Mouse (Mus musculus) midbrain, embryonic 15.5 days (tissue): ENCODE measurements around the gene Aurkb. TPM values are rescaled to one million over a fixed set of nuclear protein-coding genes. Genes with fewer than 3 reads are reported as not detected.

Source experiments
- ATAC-seq: fragments of 200-750 bp; cut with Nextera tagmentation; replicated peaks from 2 replicates; pipeline ENCODE4 v1.8.0; 2017; ENCODE audit warnings: moderate TSS enrichment
- H3K27ac ChIP-seq: fragments of 300-500 bp; sonication (generic); 2 replicates; pipeline ENCODE4 v1.5.1; 2015; ENCODE audit warnings: mild to moderate bottlenecking, inconsistent platforms
- H3K27me3 ChIP-seq: fragments of 300-500 bp; sonication (generic); replicated peaks from 2 replicates; pipeline ENCODE4 v1.6.1; 2015; ENCODE audit warnings: inconsistent platforms
- H3K36me3 ChIP-seq: fragments of 300-500 bp; sonication (generic); replicated peaks from 2 replicates; pipeline ENCODE4 v1.6.1; 2015; ENCODE audit warnings: inconsistent platforms
- H3K4me1 ChIP-seq: fragments of 300-500 bp; sonication (generic); 2 replicates; pipeline ENCODE4 v1.6.1; 2015; ENCODE audit warnings: inconsistent platforms
- H3K4me2 ChIP-seq: fragments of 300-500 bp; sonication (generic); 2 replicates; pipeline ENCODE4 v1.6.1; 2015; ENCODE audit warnings: inconsistent platforms, mild to moderate bottlenecking, moderate library complexity
- H3K4me3 ChIP-seq: fragments of 300-500 bp; sonication (generic); 2 replicates; pipeline ENCODE4 v1.5.1; 2015; ENCODE audit warnings: mild to moderate bottlenecking, inconsistent platforms
- H3K9ac ChIP-seq: fragments of 300-500 bp; sonication (generic); 2 replicates; pipeline ENCODE4 v1.6.1; 2015; ENCODE audit warnings: mild to moderate bottlenecking, inconsistent platforms
- H3K9me3 ChIP-seq: fragments of 300-500 bp; sonication (generic); 2 replicates; pipeline ENCODE4 v1.6.1; 2016; ENCODE audit warnings: inconsistent platforms
- WGBS: fragments of 180-500 bp; shearing (Covaris S2); methylation state at CpG from one replicate; pipeline ENCODE4 v1.1.7; 2015; ENCODE audit warnings: mixed read lengths; 5-methylcytosine and 5-hydroxymethylcytosine counted together
- polyA plus RNA-seq: library from polyadenylated mRNA; unstranded; fragments of >200 nt; fragmentation: Nextera tagmentation; extraction: Ambion mirVana; gene quantifications from 2 replicates; pipeline ENCODE4 v1.2.1, GENCODE M21; 2015

Gene Aurkb
- polyA plus RNA-seq, 1 experiment from 2014 or later = 17.7 TPM

GRCm38 (mm10) chr11:69038173-69038572, 7.3 kb upstream of the Aurkb start:
- Histone ChIP-seq H3K27ac (no peak overlapping the region), H3K9ac (no peak overlapping the region), H3K4me3 (0 out of 2 replicates have a peak overlapping the region, but pooled peaks have one; percentile 2), H3K4me2 (no peak overlapping the region), H3K36me3 (peaks cover 14% of the 10 kb centered on the region), H3K9me3 (no peaks in the 10 kb centered on the region), H3K27me3 (no peaks in the 10 kb centered on the region), H3K4me1 (peaks cover 35% of the 10 kb centered on the region)
- 75% methylated on average over 5 of the region's 5 CpGs for whole genome bisulfite sequencing
- ATAC-seq = no peak

DNA sequence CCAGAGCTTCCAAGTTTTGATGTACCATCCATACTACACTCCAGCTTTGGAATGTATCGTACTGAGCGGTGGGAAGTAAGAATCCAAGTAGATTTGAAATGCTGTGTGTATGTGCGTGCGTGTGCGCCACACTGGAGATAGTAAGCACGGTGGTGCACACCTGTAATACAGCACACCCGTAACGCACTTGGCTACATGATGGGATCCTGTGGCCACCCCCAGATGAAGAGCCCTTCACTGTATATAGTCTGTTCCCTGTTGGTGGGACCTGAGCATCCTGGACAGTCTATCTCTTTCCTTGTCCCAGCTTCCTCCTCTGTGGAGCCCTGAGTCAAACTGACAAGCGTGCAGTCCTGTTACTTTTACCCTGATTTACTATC, 938 bp downstream of the Aurkb start:
- no peaks in the 10 kb centered on the region for H3K27me3 ChIP-seq
- no peaks in the 10 kb centered on the region for H3K36me3 ChIP-seq
- peak overlapping the region; percentile 98 for H3K4me2 ChIP-seq
- no peak overlapping the region for H3K27ac ChIP-seq
- H3K4me1 ChIP-seq = peaks cover 13% of the 10 kb centered on the region
- H3K9me3 ChIP-seq = no peaks in the 10 kb centered on the region
- peak overlapping the region; percentile 56 for H3K4me3 ChIP-seq
- no peak overlapping the region for H3K9ac ChIP-seq
- WGBS = 17% methylated on average over 9 of the region's 9 CpGs
- ATAC-seq = no peak

GRCm38 (mm10) chr11:69047592-69047991, 2.1 kb downstream of the Aurkb start:
- H3K9me3 ChIP-seq = no peaks in the 10 kb centered on the region
- H3K4me1 ChIP-seq = peaks cover 13% of the 10 kb centered on the region
- H3K9ac ChIP-seq = no peak overlapping the region
- no peak overlapping the region for H3K4me3 ChIP-seq
- H3K27me3 ChIP-seq = no peaks in the 10 kb centered on the region
- no peak overlapping the region for H3K27ac ChIP-seq
- no peak overlapping the region for H3K4me2 ChIP-seq
- WGBS = 90% methylated on average over 12 of the region's 12 CpGs
- no peaks in the 10 kb centered on the region for H3K36me3 ChIP-seq
- no peak for ATAC-seq

DNA sequence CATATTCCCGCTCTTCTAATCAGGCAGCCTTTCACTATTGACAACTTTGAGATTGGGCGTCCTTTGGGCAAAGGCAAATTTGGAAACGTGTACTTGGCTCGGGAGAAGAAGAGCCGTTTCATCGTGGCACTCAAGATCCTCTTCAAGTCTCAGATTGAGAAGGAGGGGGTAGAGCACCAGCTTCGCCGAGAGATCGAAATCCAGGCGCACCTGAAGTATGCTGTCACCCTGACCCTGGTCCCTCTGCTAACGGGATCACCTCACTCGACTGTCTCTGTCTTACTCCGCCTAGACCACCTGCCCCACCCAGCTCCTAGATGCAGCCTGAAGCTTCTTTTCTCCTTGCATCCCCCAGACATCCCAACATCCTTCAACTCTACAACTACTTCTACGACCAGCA, 2.7 kb downstream of the Aurkb start:
- Histone ChIP-seq H3K9ac (no peak overlapping the region), H3K36me3 (no peaks in the 10 kb centered on the region), H3K4me3 (no peak overlapping the region), H3K27me3 (no peaks in the 10 kb centered on the region), H3K27ac (no peak overlapping the region), H3K9me3 (no peaks in the 10 kb centered on the region), H3K4me1 (peaks cover 13% of the 10 kb centered on the region), H3K4me2 (no peak overlapping the region)
- ATAC-seq = no peak
- 94% methylated on average over 14 of the region's 14 CpGs for WGBS

DNA sequence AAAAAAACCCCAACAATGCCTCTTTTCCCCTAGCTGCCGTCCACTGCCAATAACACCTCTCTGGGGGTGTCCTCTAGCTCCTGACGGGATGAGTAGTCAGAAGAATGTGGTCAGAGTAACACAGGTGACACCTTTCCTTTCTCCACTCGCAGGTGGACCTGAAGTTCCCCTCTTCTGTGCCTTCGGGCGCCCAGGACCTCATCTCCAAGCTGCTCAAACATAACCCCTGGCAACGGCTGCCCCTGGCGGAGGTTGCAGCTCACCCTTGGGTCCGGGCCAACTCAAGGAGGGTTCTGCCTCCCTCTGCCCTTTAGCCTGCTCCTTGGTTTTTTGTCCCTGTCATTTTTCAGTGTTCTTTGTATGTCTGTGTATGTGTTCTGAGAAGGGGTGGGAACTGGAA, 5.3 kb downstream of the Aurkb start:
- Histone ChIP-seq H3K36me3 (no peaks in the 10 kb centered on the region), H3K4me2 (no peak overlapping the region), H3K4me3 (no peak overlapping the region), H3K27me3 (no peaks in the 10 kb centered on the region), H3K9me3 (no peaks in the 10 kb centered on the region), H3K4me1 (peaks cover 12% of the 10 kb centered on the region), H3K9ac (no peak overlapping the region), H3K27ac (no peak overlapping the region)
- 87% methylated on average over 8 of the region's 8 CpGs for WGBS
- no peak for ATAC-seq

GRCm38 (mm10) chr11:69051771-69052170, 6.3 kb downstream of the Aurkb start:
- H3K27me3 ChIP-seq = no peaks in the 10 kb centered on the region
- H3K9ac ChIP-seq = no peak overlapping the region
- H3K9me3 ChIP-seq = no peaks in the 10 kb centered on the region
- no peak overlapping the region for H3K4me3 ChIP-seq
- H3K36me3 ChIP-seq = no peaks in the 10 kb centered on the region
- no peak overlapping the region for H3K27ac ChIP-seq
- no peak overlapping the region for H3K4me2 ChIP-seq
- 46% methylated on average over 4 of the region's 4 CpGs for WGBS
- ATAC-seq = no peak
- H3K4me1 ChIP-seq = peaks cover 1% of the 10 kb centered on the region; the same call in 1 of the 2 replicates

- Histone ChIP-seq H3K9me3 (no peaks in the 10 kb centered on the region), H3K27me3 (no peaks in the 10 kb centered on the region)
- 96% methylated on average over 2 of the region's 2 CpGs for WGBS
These were observed 7.5 kb downstream of the Aurkb start for GRCm38 (mm10) chr11:69052824-69053421.

DNA sequence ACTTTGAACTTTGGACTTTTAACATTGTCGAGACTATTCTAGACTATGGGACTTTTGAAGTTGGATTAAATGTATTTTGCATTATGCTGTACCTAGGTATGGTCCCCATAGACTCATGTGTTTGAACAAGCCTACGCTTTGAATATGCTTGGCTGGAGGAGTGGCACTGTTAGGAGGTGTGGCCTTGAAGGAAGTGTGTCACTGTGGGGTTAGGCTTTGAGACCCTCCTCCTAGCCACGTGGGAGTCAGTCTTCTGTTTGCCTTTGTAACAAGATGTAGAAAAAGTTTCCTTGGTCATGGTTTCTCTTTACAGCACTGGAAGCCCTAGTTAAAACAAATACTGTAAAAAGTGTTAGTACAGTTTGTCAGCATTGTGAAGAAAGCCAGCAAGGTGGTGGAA, 8.4 kb downstream of the Aurkb start:
- no peaks in the 10 kb centered on the region for H3K9me3 ChIP-seq
- H3K27ac ChIP-seq = no peak overlapping the region
- no peak overlapping the region for H3K4me2 ChIP-seq
- no peak overlapping the region for H3K4me3 ChIP-seq
- 76% methylated on average over 3 of the region's 3 CpGs for WGBS
- no peaks in the 10 kb centered on the region for H3K36me3 ChIP-seq
- ATAC-seq = no peak
- peaks cover 11% of the 10 kb centered on the region for H3K4me1 ChIP-seq
- no peaks in the 10 kb centered on the region for H3K27me3 ChIP-seq
- no peak overlapping the region for H3K9ac ChIP-seq

More at GRCm38 (mm10) chr11:69052824-69053421, 7.5 kb downstream of the Aurkb start:
- Histone ChIP-seq H3K4me2 (no peak overlapping the region), H3K36me3 (no peaks in the 10 kb centered on the region), H3K27ac (no peak overlapping the region), H3K4me3 (no peak overlapping the region), H3K4me1 (peaks cover 2% of the 10 kb centered on the region; the same call in 1 of the 2 replicates), H3K9ac (no peak overlapping the region)
- ATAC-seq = no peak

DNA sequence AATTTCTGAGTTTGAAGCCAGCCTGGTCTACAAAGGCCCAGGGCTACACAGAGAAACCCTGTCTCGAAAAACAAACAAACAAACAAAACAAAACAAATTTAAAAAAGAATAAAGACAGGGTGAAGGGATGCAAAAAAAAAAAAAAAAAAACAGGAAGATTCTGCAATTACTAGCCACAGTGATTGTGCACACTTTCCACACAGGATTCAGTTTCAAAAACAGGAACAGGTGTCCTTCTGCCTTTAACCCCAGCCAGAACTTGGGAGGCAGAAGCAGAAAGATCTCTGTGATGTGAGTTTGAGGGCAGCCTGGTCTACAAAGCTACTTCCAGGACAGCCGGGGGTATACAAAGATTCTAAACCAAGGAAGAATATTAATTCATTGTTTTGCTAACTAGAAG, 12.8 kb downstream of the Aurkb start:
- no peaks in the 10 kb centered on the region for H3K9me3 ChIP-seq
- H3K4me1 ChIP-seq = peaks cover 30% of the 10 kb centered on the region
- H3K27ac ChIP-seq = peak overlapping the region; percentile 95
- H3K4me3 ChIP-seq = peak overlapping the region; percentile 84
- no peaks in the 10 kb centered on the region for H3K36me3 ChIP-seq
- no peaks in the 10 kb centered on the region for H3K27me3 ChIP-seq
- 76% methylated on average over 2 of the region's 2 CpGs for WGBS
- no peak for ATAC-seq
- H3K9ac ChIP-seq = peak overlapping the region; percentile 62
- H3K4me2 ChIP-seq = peak overlapping the region; percentile 92

GRCm38 (mm10) chr11:69058729-69059356, 13.4 kb downstream of the Aurkb start:
- peak; percentile 9 for ATAC-seq
- H3K4me3 ChIP-seq = peak overlapping the region; percentile 84

DNA sequence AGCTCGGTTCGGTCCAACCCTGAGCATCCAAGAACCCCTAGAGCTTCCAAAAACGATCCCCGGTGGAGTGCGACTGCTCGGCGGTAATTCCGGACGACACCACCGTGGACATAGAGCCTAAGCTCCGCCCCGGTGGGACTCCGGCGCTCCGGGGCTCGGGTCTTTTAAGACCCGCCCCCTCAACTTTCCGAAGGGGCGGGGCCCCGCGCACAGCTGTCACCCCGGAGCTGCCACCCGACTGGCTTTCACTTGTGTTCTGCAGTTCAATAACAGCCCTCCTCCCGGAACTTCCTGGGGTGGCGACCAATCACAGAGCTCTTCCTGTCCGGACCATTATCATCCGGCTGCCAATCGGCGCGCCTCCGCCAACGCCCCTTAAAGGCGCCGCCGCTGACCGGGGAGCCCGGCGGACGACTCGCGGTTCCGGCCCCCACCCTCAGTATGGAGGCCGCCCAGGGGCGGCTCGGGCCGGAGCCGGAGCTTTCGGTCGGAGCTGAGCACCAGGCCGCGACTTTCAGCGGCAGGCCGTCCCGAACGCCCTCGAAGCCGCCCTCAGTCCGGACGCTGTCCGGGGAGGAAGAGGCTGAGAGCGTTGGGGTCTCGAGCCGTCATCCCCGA, 14.0 kb downstream of the Aurkb start, which contains the start of gene Borcs6:
Gene Borcs6, plus strand, starts transcription at position 361 of the 618 bp plus-strand sequence.
- Histone ChIP-seq H3K36me3 (no peaks in the 10 kb centered on the region), H3K4me3 (peak within 1 kb of the TSS; percentile 84), H3K27me3 (no peaks in the 10 kb centered on the region), H3K27ac (peak within 1 kb of the TSS; percentile 95), H3K9me3 (no peaks in the 10 kb centered on the region), H3K4me2 (peak within 1 kb of the TSS; percentile 92), H3K4me1 (peaks cover 37% of the 10 kb centered on the region), H3K9ac (peak within 1 kb of the TSS; percentile 89)
- WGBS = under 1% methylated on average over 62 of the region's 64 CpGs
- ATAC-seq = peak; percentile 93

More at GRCm38 (mm10) chr11:69058729-69059356, 13.4 kb downstream of the Aurkb start:
- Histone ChIP-seq H3K36me3 (no peaks in the 10 kb centered on the region), H3K9me3 (no peaks in the 10 kb centered on the region), H3K27me3 (no peaks in the 10 kb centered on the region), H3K4me2 (peak overlapping the region; percentile 92), H3K4me1 (peaks cover 31% of the 10 kb centered on the region), H3K9ac (peak overlapping the region; percentile 62), H3K27ac (peak overlapping the region; percentile 95)
- under 1% methylated on average over 19 of the region's 19 CpGs for WGBS

DNA sequence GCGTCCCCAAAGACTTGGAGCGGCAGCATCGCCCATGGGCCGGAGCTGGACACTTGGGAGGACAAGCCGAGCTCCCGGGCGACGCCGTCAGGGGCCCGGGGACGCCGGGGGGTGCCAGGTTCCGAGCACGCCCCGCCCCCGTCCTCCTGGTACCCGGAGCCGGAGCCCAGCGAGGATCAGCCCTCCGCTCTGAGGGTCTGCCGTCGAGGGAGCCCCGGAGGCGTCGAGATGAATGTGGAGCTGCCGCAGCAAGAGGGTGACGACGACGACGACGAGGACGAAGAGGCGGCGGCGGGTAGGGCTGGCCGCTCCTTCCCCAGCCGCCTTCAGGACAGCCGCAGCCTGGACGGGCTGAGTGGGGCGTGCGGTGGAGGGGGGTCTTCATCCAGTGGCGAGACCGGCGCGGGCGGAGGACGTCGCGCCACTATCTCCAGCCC, 14.5 kb downstream of the Aurkb start:
- H3K27me3 ChIP-seq = no peaks in the 10 kb centered on the region
- WGBS = under 1% methylated on average over 48 of the region's 49 CpGs
- H3K27ac ChIP-seq = peak overlapping the region; percentile 95
- H3K36me3 ChIP-seq = no peaks in the 10 kb centered on the region
- H3K4me1 ChIP-seq = peaks cover 40% of the 10 kb centered on the region
- peak; percentile 44 for ATAC-seq
- no peaks in the 10 kb centered on the region for H3K9me3 ChIP-seq
- peak overlapping the region; percentile 92 for H3K4me2 ChIP-seq
- peak overlapping the region; percentile 84 for H3K4me3 ChIP-seq
- peak overlapping the region; percentile 89 for H3K9ac ChIP-seq
